Mouse (Mus musculus): ENCODE results near the gene Agbl2. TPM values are rescaled to one million over a fixed set of nuclear protein-coding genes. Genes with fewer than 3 reads are reported as not detected.

Agbl2 gene
- polyA plus RNA-seq, 1 experiment = 0.12 TPM

- Histone ChIP-seq H3K4me3 (ENCODE audit: extremely low read depth, insufficient read depth, insufficient read length) (no peak overlapping the region), H3K36me3 (ENCODE audit: control insufficient read depth, insufficient read depth, low read length) (no peaks in the 10 kb centered on the region), H3K4me1 (ENCODE audit: control insufficient read depth, insufficient read depth, insufficient read length) (no peaks in the 10 kb centered on the region), H3K27ac (ENCODE audit: insufficient read depth, low read length) (no peak overlapping the region), H3K27me3 (ENCODE audit: control insufficient read depth, insufficient read depth, low read length) (no peaks in the 10 kb centered on the region)
- 89% methylated on average over 6 of the region's 6 CpGs for WGBS
- no peak for TF ChIP-seq CTCF (IDR thresholded peaks at IDR 0.05; ENCODE audit: extremely low read depth, insufficient read depth, insufficient read length, insufficient replicate concordance)
- no peak for TF ChIP-seq POLR2A (IDR thresholded peaks at IDR 0.05; ENCODE audit: low read depth, low read length)
- DNase-seq (ENCODE audit: low read depth in 1 of 2, low spot score in 2 of 2) = no peak
These were observed 26.0 kb downstream of the Agbl2 start for GRCm38 (mm10) chr2:90808241-90809126.

DNA sequence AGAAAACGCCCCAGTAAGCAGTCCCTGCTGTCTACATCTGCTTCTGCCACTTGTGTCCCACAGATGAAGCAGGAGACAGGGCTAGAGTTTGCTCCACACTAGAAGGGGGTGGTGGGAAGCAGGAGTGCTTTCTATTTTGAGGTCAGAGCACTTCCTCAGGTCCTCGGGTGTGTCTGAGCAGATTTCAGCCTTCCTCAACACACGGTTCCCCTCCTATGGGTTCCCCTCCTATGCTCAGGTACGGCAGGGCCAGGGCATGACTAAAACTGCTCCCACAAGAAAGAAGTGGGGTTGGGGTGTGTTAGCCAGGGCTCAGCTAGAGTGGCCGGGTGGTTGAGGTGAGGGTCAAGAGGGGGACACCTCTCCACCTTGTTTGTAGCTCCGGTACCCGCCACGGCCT lies 28.2 kb downstream of the Agbl2 start:
- no peak for DNase-seq (ENCODE audit: low read depth in 1 of 2, low spot score in 2 of 2)
- no peak overlapping the region for H3K27ac ChIP-seq (ENCODE audit: insufficient read depth, low read length)
- TF ChIP-seq POLR2A (IDR thresholded peaks at IDR 0.05; ENCODE audit: low read depth, low read length) = no peak
- no peak for TF ChIP-seq CTCF (IDR thresholded peaks at IDR 0.05; ENCODE audit: extremely low read depth, insufficient read depth, insufficient read length, insufficient replicate concordance)
- H3K27me3 ChIP-seq (ENCODE audit: control insufficient read depth, insufficient read depth, low read length) = no peaks in the 10 kb centered on the region
- H3K4me3 ChIP-seq (ENCODE audit: extremely low read depth, insufficient read depth, insufficient read length) = no peak overlapping the region
- H3K4me1 ChIP-seq (ENCODE audit: control insufficient read depth, insufficient read depth, insufficient read length) = no peaks in the 10 kb centered on the region
- 60% methylated on average over 8 of the region's 8 CpGs for WGBS
- H3K36me3 ChIP-seq (ENCODE audit: control insufficient read depth, insufficient read depth, low read length) = no peaks in the 10 kb centered on the region

DNA sequence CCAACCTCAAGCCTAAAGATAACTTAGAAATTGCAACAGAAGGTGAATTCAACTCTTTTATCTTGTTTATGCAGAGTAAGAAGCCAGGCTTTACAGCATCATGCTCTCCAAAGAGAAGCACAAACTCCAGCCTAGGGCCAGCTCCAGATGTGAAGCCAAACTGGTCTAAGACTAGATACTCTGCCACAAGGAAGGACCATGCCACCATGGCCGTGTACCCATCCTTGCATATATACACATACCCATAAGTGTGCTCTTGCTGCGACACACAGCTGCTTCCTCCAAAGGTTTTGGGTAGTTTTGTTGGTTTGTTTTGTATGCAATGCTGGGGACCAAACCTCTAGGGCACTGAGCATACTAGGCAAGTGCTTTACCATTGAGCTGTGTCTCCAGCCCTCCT lies 32.7 kb downstream of the Agbl2 start:
- Histone ChIP-seq H3K27ac (ENCODE audit: insufficient read depth, low read length) (no peak overlapping the region), H3K4me1 (ENCODE audit: control insufficient read depth, insufficient read depth, insufficient read length) (no peaks in the 10 kb centered on the region), H3K27me3 (ENCODE audit: control insufficient read depth, insufficient read depth, low read length) (no peaks in the 10 kb centered on the region), H3K4me3 (ENCODE audit: extremely low read depth, insufficient read depth, insufficient read length) (no peak overlapping the region), H3K36me3 (ENCODE audit: control insufficient read depth, insufficient read depth, low read length) (no peaks in the 10 kb centered on the region)
- DNase-seq (ENCODE audit: low read depth in 1 of 2, low spot score in 2 of 2) = no peak
- 74% methylated on average over 2 of the region's 2 CpGs for WGBS
- TF ChIP-seq POLR2A (IDR thresholded peaks at IDR 0.05; ENCODE audit: low read depth, low read length) = no peak
- TF ChIP-seq CTCF (IDR thresholded peaks at IDR 0.05; ENCODE audit: extremely low read depth, insufficient read depth, insufficient read length, insufficient replicate concordance) = no peak

DNA sequence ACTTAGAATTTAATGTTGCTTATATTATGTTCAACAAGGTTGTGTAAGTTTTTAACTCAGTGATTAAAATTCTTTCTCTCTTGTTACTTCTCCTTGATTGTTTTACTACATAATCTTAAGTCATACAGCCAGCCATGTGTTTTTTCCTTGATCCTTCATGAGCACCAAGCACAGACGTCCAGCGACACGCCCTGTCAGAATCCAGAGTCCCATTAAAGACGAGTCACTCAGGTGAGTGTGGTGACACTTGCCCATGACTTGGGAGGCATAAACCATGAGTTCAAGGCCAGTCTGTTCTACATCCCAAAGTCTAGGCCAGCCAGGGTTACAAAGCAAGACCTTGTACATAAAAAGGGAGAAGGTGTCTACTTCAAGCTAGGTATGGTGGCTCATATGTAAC lies 33.6 kb downstream of the Agbl2 start:
- Histone ChIP-seq H3K4me3 (ENCODE audit: extremely low read depth, insufficient read depth, insufficient read length) (no peak overlapping the region), H3K4me1 (ENCODE audit: control insufficient read depth, insufficient read depth, insufficient read length) (no peaks in the 10 kb centered on the region), H3K27ac (ENCODE audit: insufficient read depth, low read length) (no peak overlapping the region), H3K27me3 (ENCODE audit: control insufficient read depth, insufficient read depth, low read length) (no peaks in the 10 kb centered on the region), H3K36me3 (ENCODE audit: control insufficient read depth, insufficient read depth, low read length) (no peaks in the 10 kb centered on the region)
- no peak for DNase-seq (ENCODE audit: low read depth in 1 of 2, low spot score in 2 of 2)
- TF ChIP-seq CTCF (IDR thresholded peaks at IDR 0.05; ENCODE audit: extremely low read depth, insufficient read depth, insufficient read length, insufficient replicate concordance) (no peak), POLR2A (IDR thresholded peaks at IDR 0.05; ENCODE audit: low read depth, low read length) (no peak)
- WGBS = 87% methylated on average over 4 of the region's 4 CpGs

DNA sequence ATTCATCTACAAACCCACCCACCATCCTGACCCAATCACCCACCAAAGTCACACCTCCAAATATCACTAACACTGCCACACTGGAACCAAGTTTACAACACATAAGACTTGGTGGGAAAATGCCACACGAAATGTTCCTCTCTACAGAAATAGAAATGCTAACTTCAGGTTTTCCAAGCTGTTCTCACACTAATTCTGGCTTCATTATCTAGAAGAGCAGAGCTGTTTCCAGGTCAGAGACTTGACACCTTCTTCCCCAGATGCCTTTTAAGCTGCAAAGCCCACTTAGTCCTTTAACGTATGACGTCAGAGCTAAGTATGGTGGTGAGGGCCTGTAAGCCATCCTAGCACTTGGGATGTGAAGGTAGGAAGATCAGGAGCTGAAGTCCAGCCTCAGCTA lies 36.2 kb downstream of the Agbl2 start:
- TF ChIP-seq POLR2A (IDR thresholded peaks at IDR 0.05; ENCODE audit: low read depth, low read length) (no peak), CTCF (IDR thresholded peaks at IDR 0.05; ENCODE audit: extremely low read depth, insufficient read depth, insufficient read length, insufficient replicate concordance) (no peak)
- Histone ChIP-seq H3K36me3 (ENCODE audit: control insufficient read depth, insufficient read depth, low read length) (no peaks in the 10 kb centered on the region), H3K4me3 (ENCODE audit: extremely low read depth, insufficient read depth, insufficient read length) (no peak overlapping the region), H3K27me3 (ENCODE audit: control insufficient read depth, insufficient read depth, low read length) (no peaks in the 10 kb centered on the region), H3K27ac (ENCODE audit: insufficient read depth, low read length) (no peak overlapping the region), H3K4me1 (ENCODE audit: control insufficient read depth, insufficient read depth, insufficient read length) (no peaks in the 10 kb centered on the region)
- no peak for DNase-seq (ENCODE audit: low read depth in 1 of 2, low spot score in 2 of 2)
- WGBS = 95% methylated on average over 3 of the region's 3 CpGs

DNA sequence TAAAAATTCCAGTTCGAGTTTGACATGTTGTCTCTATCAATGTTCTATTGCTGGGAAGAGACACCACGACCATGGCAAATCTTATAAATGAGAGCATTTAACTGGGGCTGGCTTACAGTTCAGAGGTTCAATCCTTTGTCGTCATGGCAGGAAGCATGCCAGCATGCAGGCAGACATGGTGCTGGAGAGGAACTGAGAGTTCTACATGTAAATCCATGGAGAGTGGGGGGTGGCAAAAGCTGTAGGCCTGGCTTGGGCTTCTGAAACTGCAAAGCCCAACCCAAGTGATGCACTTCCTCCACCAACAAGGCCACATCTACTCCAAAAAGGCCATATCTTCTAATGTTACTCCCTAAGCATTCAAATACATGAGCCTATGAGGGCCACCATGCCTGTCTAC lies 38.4 kb downstream of the Agbl2 start:
- H3K4me1 ChIP-seq (ENCODE audit: control insufficient read depth, insufficient read depth, insufficient read length) = no peaks in the 10 kb centered on the region
- TF ChIP-seq CTCF (IDR thresholded peaks at IDR 0.05; ENCODE audit: extremely low read depth, insufficient read depth, insufficient read length, insufficient replicate concordance) (no peak), POLR2A (IDR thresholded peaks at IDR 0.05; ENCODE audit: low read depth, low read length) (no peak)
- WGBS = 73% methylated on average over 3 of the region's 3 CpGs
- H3K27ac ChIP-seq (ENCODE audit: insufficient read depth, low read length) = no peak overlapping the region
- no peaks in the 10 kb centered on the region for H3K27me3 ChIP-seq (ENCODE audit: control insufficient read depth, insufficient read depth, low read length)
- DNase-seq (ENCODE audit: low read depth in 1 of 2, low spot score in 2 of 2) = no peak
- H3K36me3 ChIP-seq (ENCODE audit: control insufficient read depth, insufficient read depth, low read length) = no peaks in the 10 kb centered on the region
- H3K4me3 ChIP-seq (ENCODE audit: extremely low read depth, insufficient read depth, insufficient read length) = no peak overlapping the region

GRCm38 (mm10) chr2:90822978-90823377 lies 40.5 kb downstream of the Agbl2 start:
- 94% methylated on average over 2 of the region's 2 CpGs for WGBS
- TF ChIP-seq CTCF (IDR thresholded peaks at IDR 0.05; ENCODE audit: extremely low read depth, insufficient read depth, insufficient read length, insufficient replicate concordance) (no peak), POLR2A (IDR thresholded peaks at IDR 0.05; ENCODE audit: low read depth, low read length) (no peak)

More at GRCm38 (mm10) chr2:90822978-90823377, 40.5 kb downstream of the Agbl2 start:
- Histone ChIP-seq H3K27me3 (ENCODE audit: control insufficient read depth, insufficient read depth, low read length) (no peaks in the 10 kb centered on the region), H3K27ac (ENCODE audit: insufficient read depth, low read length) (no peak overlapping the region), H3K4me1 (ENCODE audit: control insufficient read depth, insufficient read depth, insufficient read length) (no peaks in the 10 kb centered on the region), H3K4me3 (ENCODE audit: extremely low read depth, insufficient read depth, insufficient read length) (no peak overlapping the region), H3K36me3 (ENCODE audit: control insufficient read depth, insufficient read depth, low read length) (no peaks in the 10 kb centered on the region)
- DNase-seq (ENCODE audit: low read depth in 1 of 2, low spot score in 2 of 2) = no peak

Data from spleen, adult 2 months (tissue).